Mouse (Mus musculus): Measurements from ENCODE around the gene Morn5.

Morn5 gene

GRCm38 (mm10) chr2:36104956-36105741 is 55.9 kb downstream of the Morn5 start, which contains the start of gene Lhx6:
Lhx6 (minus strand) TSS chr2:36105408.
- no peak for DNase-seq

- DNase-seq = no peak
These were observed 59.4 kb downstream of the Morn5 start for GRCm38 (mm10) chr2:36108615-36109014.

- DNase-seq = no peak
These were observed 63.4 kb downstream of the Morn5 start for GRCm38 (mm10) chr2:36112632-36113031.

- no peak for DNase-seq
These were observed 77.7 kb downstream of the Morn5 start for GRCm38 (mm10) chr2:36126795-36127429.

GRCm38 (mm10) chr2:36127973-36128372 is 78.7 kb downstream of the Morn5 start:
- DNase-seq = no peak

- no peak for DNase-seq
These were observed 79.8 kb downstream of the Morn5 start for GRCm38 (mm10) chr2:36129051-36129450.

Data from right cerebral cortex, postnatal 4 days (tissue).